19 mouse cellular contexts compared by ENCODE assay signal in the genomic region with DNA sequence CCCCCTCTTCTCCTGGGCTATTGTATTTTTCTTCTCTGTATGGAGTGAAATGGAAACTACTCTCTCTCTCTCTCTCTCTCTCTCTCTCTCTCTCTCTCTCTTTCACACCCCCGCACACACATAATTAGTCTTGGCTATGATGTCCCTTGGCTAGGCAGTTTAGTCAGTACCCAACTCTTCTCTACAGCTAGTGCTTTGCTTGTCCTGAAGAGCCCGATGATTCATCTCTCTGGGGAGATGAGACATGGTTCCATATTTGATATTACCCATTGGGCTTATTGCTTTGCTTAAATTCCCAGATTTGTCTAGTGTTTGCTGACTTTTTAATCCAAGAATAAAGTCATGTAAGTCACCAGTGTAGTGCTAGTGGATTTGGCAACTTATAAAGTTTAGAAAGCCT.
DNase-seq lines count a peak whose midpoint lies in the region; ATAC-seq lines count a peak whose summit lies in the region.
"Had no signal": no experiment of that assay in that cellular context is flagged by ENCODE, and none has a peak within 500 bp of the region (broad histone marks: within the 10 kb centered on the region; RNA-seq: fewer than 3 reads in every experiment).

No protein-coding gene starts in this region.

- no peaks in the 10 kb centered on the region for H3K27me3 ChIP-seq in kidney, embryonic 15.5 days
- no peaks in the 10 kb centered on the region for H3K27me3 ChIP-seq in neural tube, embryonic 15.5 days (replicated peaks)
- H3K27me3 ChIP-seq: forebrain, embryonic 12.5 days; limb, embryonic 15.5 days had no signal

- H3K4me3 ChIP-seq in kidney, embryonic 15.5 days (replicated peaks): no peak overlapping the region
- no peak overlapping the region for H3K4me3 ChIP-seq in neural tube, embryonic 15.5 days (replicated peaks)
- H3K4me3 ChIP-seq: forebrain, embryonic 12.5 days; layer of hippocampus, adult 2 months; limb, embryonic 15.5 days had no signal

- peaks cover 3% of the 10 kb centered on the region; the same call in 1 of the 2 replicates for H3K4me1 ChIP-seq in kidney, embryonic 15.5 days
- H3K4me1 ChIP-seq in neural tube, embryonic 15.5 days: peaks cover 4% of the 10 kb centered on the region

- no peak overlapping the region for H3K9ac ChIP-seq in kidney, embryonic 15.5 days
- H3K9ac ChIP-seq in neural tube, embryonic 15.5 days (replicated peaks): no peak overlapping the region
- H3K9ac ChIP-seq: forebrain, embryonic 12.5 days; limb, embryonic 15.5 days; lung, embryonic 14.5 days had no signal

- no peak overlapping the region for H3K4me2 ChIP-seq in kidney, embryonic 15.5 days
- H3K4me2 ChIP-seq in neural tube, embryonic 15.5 days: no peak overlapping the region
- H3K4me2 ChIP-seq: forebrain, embryonic 12.5 days; limb, embryonic 15.5 days; lung, embryonic 14.5 days had no signal

- H3K36me3 ChIP-seq in kidney, embryonic 15.5 days: 0 out of 2 replicates have a peak, but pooled peaks cover 3% of the 10 kb centered on the region
- no peaks in the 10 kb centered on the region for H3K36me3 ChIP-seq in neural tube, embryonic 15.5 days
- H3K36me3 ChIP-seq: forebrain, embryonic 12.5 days; limb, embryonic 15.5 days had no signal

- intact Hi-C loops in gastrocnemius, postnatal 14 days (cut with DNase I; ENCODE audit: low total_unique reads): no loop called here

- H3K27ac ChIP-seq in kidney, embryonic 15.5 days: 0 out of 2 replicates have a peak overlapping the region, but pooled peaks have one; percentile 51
- H3K27ac ChIP-seq in neural tube, embryonic 15.5 days (replicated peaks): no peak overlapping the region
- H3K27ac ChIP-seq: forebrain, embryonic 12.5 days; layer of hippocampus, adult 2 months; limb, embryonic 15.5 days; stomach, postnatal 0 days had no signal

- peak; percentile 67 for DNase-seq in gastrocnemius, adult 18-20 months (ENCODE audit: low spot score)
- no peak for DNase-seq in gastrocnemius, postnatal 14 days
- DNase-seq in kidney, postnatal 36 days: no peak
- peak; percentile 57 for DNase-seq in 3134 (ENCODE audit: extremely low read depth, insufficient read length, low spot score)
- DNase-seq in brain, adult 2 months (ENCODE audit: low read depth, low spot score): peak; percentile 83
- DNase-seq in thymus, postnatal 36 days: no peak
- DNase-seq: adrenal gland, postnatal 14 days; cerebellum, adult 9-11 months; embryo, embryonic 11 days; kidney, adult 9 months; lung, embryonic 14.5 days; retina, postnatal 1 day; spleen, adult 18-20 months had no signal

- H3K9me3 ChIP-seq in kidney, embryonic 15.5 days (replicated peaks): peaks cover 13% of the 10 kb centered on the region; the same call in 1 of the 2 replicates
- H3K9me3 ChIP-seq in neural tube, embryonic 15.5 days (replicated peaks): peaks cover 4% of the 10 kb centered on the region; the same call in 1 of the 2 replicates

- WGBS in kidney, embryonic 15.5 days: 75% methylated on average over 2 of the region's 2 CpGs
- WGBS in neural tube, embryonic 15.5 days: 68% methylated on average over 2 of the region's 2 CpGs

- ATAC-seq in kidney, embryonic 15.5 days (replicated peaks; ENCODE audit: low FRiP score): no peak
- no peak for ATAC-seq in neural tube, embryonic 15.5 days (ENCODE audit: low FRiP score)

Comparison
In these comparisons a context has a peak if more than half of its experiments do, and no peak if none do; other contexts are left out.
1. DNase-seq: peak in gastrocnemius, adult 18-20 months (single experiment), 3134 (single experiment) and brain, adult 2 months (single experiment); none in gastrocnemius, postnatal 14 days (single experiment), kidney, postnatal 36 days (0 of 2) and thymus, postnatal 36 days (0 of 2).